Mouse (Mus musculus): ENCODE data around the gene Klri2. TPM values are rescaled to one million over a fixed set of nuclear protein-coding genes. Genes with fewer than 3 reads are reported as not detected.

Gene Klri2
- 0.31 TPM for polyA plus RNA-seq (2017; shearing (Covaris generic))

GRCm38 (mm10) chr6:129740069-129740721 is at the start of gene Klri2:
TSS of gene Klri2 (minus strand) at chr6:129740484.

GRCm38 (mm10) chr6:129784170-129784569 is 43.9 kb upstream of the Klri2 start, which contains the start of gene Gm156:
TSS of gene Gm156 (minus strand) at chr6:129784270.

GRCm38 (mm10) chr6:129717032-129717431 is 23.3 kb downstream of the Klri2 start, which contains the start of gene Klri1:
TSS of gene Klri1 (minus strand) at chr6:129717132.

Other genes starting within 250 kb of the Klri2 start
- gene Olr1, start 233.3 kb downstream of the Klri2 start, polyA plus RNA-seq (2017; shearing (Covaris generic)) = 0.10 TPM
- gene Tmem52b, start 227.9 kb downstream of the Klri2 start, polyA plus RNA-seq (2017; shearing (Covaris generic)) = not detected
- gene Gabarapl1, start 207.3 kb downstream of the Klri2 start, polyA plus RNA-seq (2017; shearing (Covaris generic)) = 33.1 TPM
- gene Klre1, start 162.6 kb downstream of the Klri2 start, polyA plus RNA-seq (2017; shearing (Covaris generic)) = 0.51 TPM
- gene Klrd1, start 148.7 kb downstream of the Klri2 start, polyA plus RNA-seq (2017; shearing (Covaris generic)) = 29.8 TPM
- gene Klrk1, start 116.6 kb downstream of the Klri2 start, polyA plus RNA-seq (2017; shearing (Covaris generic)) = 82.6 TPM
- not detected for gene Klrc3, start 97.1 kb downstream of the Klri2 start, polyA plus RNA-seq (2017; shearing (Covaris generic))
- 5.6 TPM for gene Klrc2, start 79.8 kb downstream of the Klri2 start, polyA plus RNA-seq (2017; shearing (Covaris generic))
- gene Klrc1, start 61.5 kb downstream of the Klri2 start, polyA plus RNA-seq (2017; shearing (Covaris generic)) = 104 TPM
- gene Klri1, start 23.4 kb downstream of the Klri2 start, polyA plus RNA-seq (2017; shearing (Covaris generic)) = not detected
- gene Gm156, start 43.8 kb upstream of the Klri2 start, polyA plus RNA-seq (2017; shearing (Covaris generic)) = not detected
- gene Gm17631, start 122.2 kb upstream of the Klri2 start, polyA plus RNA-seq (2017; shearing (Covaris generic)) = not detected
- gene Klra17, start 136.2 kb upstream of the Klri2 start, polyA plus RNA-seq (2017; shearing (Covaris generic)) = not detected
- gene Klra5, start 177.2 kb upstream of the Klri2 start, polyA plus RNA-seq (2017; shearing (Covaris generic)) = not detected